Mouse (Mus musculus) limb, embryonic 13.5 days (tissue): ENCODE results near the gene 1190005I06Rik. TPM values are rescaled to one million over a fixed set of nuclear protein-coding genes. Genes with fewer than 3 reads are reported as not detected.

Experiments
- ATAC-seq: fragments of 200-750 bp; cut with Nextera tagmentation; 2 replicates; pipeline ENCODE4 v1.8.0; 2017; ENCODE audit warnings: low read depth, moderate number of reproducible peaks, moderate TSS enrichment; ENCODE audit not compliant: low FRiP score
- H3K27ac ChIP-seq: fragments of 300-500 bp; sonication (generic); 2 replicates; pipeline ENCODE4 v1.5.1; 2015; ENCODE audit warnings: inconsistent platforms, mild to moderate bottlenecking, moderate library complexity
- H3K27me3 ChIP-seq: fragments of 300-500 bp; sonication (generic); 2 replicates; pipeline ENCODE4 v1.6.1; 2015; ENCODE audit warnings: mild to moderate bottlenecking, inconsistent platforms
- H3K36me3 ChIP-seq: fragments of 300-500 bp; sonication (generic); 2 replicates; pipeline ENCODE4 v1.6.1; 2015; ENCODE audit warnings: inconsistent platforms, mild to moderate bottlenecking, moderate library complexity
- H3K4me1 ChIP-seq: fragments of 300-500 bp; sonication (generic); 2 replicates; pipeline ENCODE4 v1.6.1; 2015; ENCODE audit warnings: inconsistent platforms
- H3K4me2 ChIP-seq: fragments of 300-500 bp; sonication (generic); replicated peaks from 2 replicates; pipeline ENCODE4 v1.6.1; 2015; ENCODE audit warnings: inconsistent platforms, mild to moderate bottlenecking, moderate library complexity
- H3K4me3 ChIP-seq: fragments of 300-500 bp; sonication (generic); 2 replicates; pipeline ENCODE4 v1.5.1; 2015; ENCODE audit warnings: moderate library complexity, mild to moderate bottlenecking, inconsistent platforms
- H3K9ac ChIP-seq: fragments of 300-500 bp; sonication (generic); 2 replicates; pipeline ENCODE4 v1.6.1; 2015; ENCODE audit warnings: mild to moderate bottlenecking, inconsistent platforms
- H3K9me3 ChIP-seq: fragments of 300-500 bp; sonication (generic); 2 replicates; pipeline ENCODE4 v1.6.1; 2016; ENCODE audit warnings: inconsistent platforms
- WGBS: fragments of 180-500 bp; shearing (Covaris S2); methylation state at CpG from one replicate; pipeline ENCODE4 v1.1.7; 2015; 5-methylcytosine and 5-hydroxymethylcytosine counted together
- polyA plus RNA-seq: library from polyadenylated mRNA; unstranded; fragments of >200 nt; fragmentation: Nextera tagmentation; extraction: Ambion mirVana; gene quantifications from 2 replicates; pipeline ENCODE4 v1.2.1, GENCODE M21; 2015

The 1190005I06Rik gene
- polyA plus RNA-seq, 1 experiment from 2014 or later: 8.0 TPM

- H3K9me3 ChIP-seq: no peaks in the 10 kb centered on the region
- no peak overlapping the region for H3K4me3 ChIP-seq
- no peak for ATAC-seq
- H3K27ac ChIP-seq: no peak overlapping the region
- H3K9ac ChIP-seq: no peak overlapping the region
- H3K4me1 ChIP-seq: peaks cover 95% of the 10 kb centered on the region
- WGBS: 64% methylated on average over 5 of the region's 5 CpGs
- no peaks in the 10 kb centered on the region for H3K36me3 ChIP-seq
- no peak overlapping the region for H3K4me2 ChIP-seq
- H3K27me3 ChIP-seq: no peaks in the 10 kb centered on the region
Observed at GRCm38 (mm10) chr8:120560535-120560934, 86.9 kb downstream of the 1190005I06Rik start.

- peaks cover 94% of the 10 kb centered on the region for H3K4me1 ChIP-seq
- 17% methylated on average over 11 of the region's 11 CpGs for WGBS
- H3K4me3 ChIP-seq: no peak overlapping the region
- no peaks in the 10 kb centered on the region for H3K9me3 ChIP-seq
- no peaks in the 10 kb centered on the region for H3K27me3 ChIP-seq
- H3K4me2 ChIP-seq: no peak overlapping the region
- no peak overlapping the region for H3K27ac ChIP-seq
- ATAC-seq: no peak
- peak overlapping the region; percentile 31 for H3K9ac ChIP-seq
- H3K36me3 ChIP-seq: peaks cover 5% of the 10 kb centered on the region; the same call in 1 of the 2 replicates
Observed at GRCm38 (mm10) chr8:120559654-120560053, 87.8 kb downstream of the 1190005I06Rik start.

Other genes starting within 250 kb of the 1190005I06Rik start
- 104 and 108 TPM in 2 replicates for gene Gins2, start 58.3 kb downstream of the 1190005I06Rik start, polyA plus RNA-seq
- gene Gm27021, start 20.4 kb upstream of the 1190005I06Rik start, polyA plus RNA-seq: 5.5 and 7.8 TPM in 2 replicates
- gene Cox4i1, start 20.6 kb upstream of the 1190005I06Rik start, polyA plus RNA-seq: 928 and 970 TPM in 2 replicates
- 243 and 248 TPM in 2 replicates for gene Emc8, start 20.9 kb upstream of the 1190005I06Rik start, polyA plus RNA-seq
- gene Irf8, start 88.7 kb upstream of the 1190005I06Rik start, polyA plus RNA-seq: 4.8 and 5.4 TPM in 2 replicates